Mouse (Mus musculus): Measurements from ENCODE around the gene Rad9b.

DNA sequence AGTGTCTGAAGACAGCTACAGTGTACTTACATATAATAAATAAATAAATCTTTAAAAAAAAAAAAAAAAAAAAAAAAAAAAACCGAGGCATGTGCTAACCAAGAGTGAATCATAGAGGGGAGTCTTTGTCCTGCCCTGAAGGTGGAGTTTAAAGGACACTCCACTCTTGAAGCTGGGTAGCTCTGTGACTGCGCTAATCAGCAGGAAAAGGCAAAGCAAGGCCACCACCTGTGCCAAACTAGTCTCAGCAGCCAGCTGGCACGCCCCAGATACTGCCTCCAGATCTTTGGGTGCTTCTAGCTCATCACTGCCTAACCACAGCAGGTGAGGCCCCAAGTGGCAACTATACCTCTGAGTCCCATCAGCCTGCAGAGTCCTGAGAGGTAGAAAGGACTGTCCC lies 19.4 kb downstream of the Rad9b start:
- TF ChIP-seq CTCF (IDR thresholded peaks at IDR 0.05; ENCODE audit: insufficient read depth, low read length) (no peak), POLR2A (IDR thresholded peaks at IDR 0.05; ENCODE audit: borderline replicate concordance, extremely low read depth, low read depth, low read length) (no peak)
